Mouse (Mus musculus) adrenal gland, postnatal 10 days (tissue): ENCODE measurements around the gene Egflam. TPM values are rescaled to one million over a fixed set of nuclear protein-coding genes. Genes with fewer than 3 reads are reported as not detected.
A peak's percentile ranks its signal among the peaks of the same experiment; 100 is the strongest.

ENCODE experiments used
- DNase-seq: peaks from one replicate; pipeline ENCODE4 v3.0.0; 2021; ENCODE audit warnings: mixed read lengths
- total RNA-seq, 2 experiments: library from RNA; stranded (reverse); gene quantifications; 2 replicates each; pipeline ENCODE4 v1.2.3; 2021

The Egflam gene
- total RNA-seq, 2 experiments from 2014 or later = 7.2 to 7.5 TPM

- DNase-seq = no peak
Observed at GRCm38 (mm10) chr15:7295199-7295598, 103.0 kb downstream of the Egflam start.

GRCm38 (mm10) chr15:7292854-7293253, 105.3 kb downstream of the Egflam start:
- DNase-seq = no peak

- DNase-seq = no peak
Observed at GRCm38 (mm10) chr15:7290003-7290402, 108.2 kb downstream of the Egflam start.

GRCm38 (mm10) chr15:7289516-7289915, 108.7 kb downstream of the Egflam start:
- DNase-seq = peak; percentile 14

- no peak for DNase-seq
Observed at GRCm38 (mm10) chr15:7288841-7289424, 109.3 kb downstream of the Egflam start.

DNA sequence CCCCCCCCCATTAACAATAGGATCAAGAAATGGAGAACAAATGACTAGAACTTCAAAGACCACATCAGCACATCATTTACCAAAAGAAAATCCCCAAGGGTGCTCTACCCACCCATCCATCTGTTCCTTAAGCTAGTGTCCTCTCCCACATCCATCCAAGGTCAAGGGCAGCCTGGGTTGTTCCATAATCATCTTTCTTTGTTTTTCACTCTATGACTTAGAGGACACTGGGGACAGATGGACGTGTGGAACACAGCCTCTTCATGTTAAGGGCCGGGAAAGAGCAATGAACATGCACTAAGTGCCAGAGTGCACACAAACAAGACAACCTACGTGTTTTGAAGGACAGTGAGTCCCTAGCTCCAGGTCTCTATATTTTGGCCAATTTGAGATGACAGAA, 110.3 kb downstream of the Egflam start:
- DNase-seq = no peak

- DNase-seq = no peak
Observed at GRCm38 (mm10) chr15:7281579-7281978, 116.6 kb downstream of the Egflam start.

DNA sequence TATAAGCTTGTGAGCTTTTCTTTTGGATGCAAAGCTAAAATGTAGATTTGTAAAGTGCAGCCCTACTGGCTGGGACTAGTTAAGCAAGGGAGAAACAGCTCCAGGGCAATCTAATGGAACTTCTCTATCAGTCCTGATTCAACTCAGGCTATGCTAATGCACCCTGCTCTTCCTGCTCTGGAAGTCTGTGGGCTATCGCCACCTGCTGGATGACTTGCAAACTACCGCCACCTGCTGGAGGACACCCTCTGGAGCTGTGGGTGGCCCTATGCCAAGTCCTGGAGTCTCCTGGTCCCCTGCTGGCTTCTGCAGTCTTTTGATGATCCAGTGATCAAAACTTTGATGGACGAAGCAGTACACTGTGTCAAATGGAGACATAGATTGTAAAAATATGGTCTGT, 134.4 kb downstream of the Egflam start:
- peak; percentile 90 for DNase-seq

DNA sequence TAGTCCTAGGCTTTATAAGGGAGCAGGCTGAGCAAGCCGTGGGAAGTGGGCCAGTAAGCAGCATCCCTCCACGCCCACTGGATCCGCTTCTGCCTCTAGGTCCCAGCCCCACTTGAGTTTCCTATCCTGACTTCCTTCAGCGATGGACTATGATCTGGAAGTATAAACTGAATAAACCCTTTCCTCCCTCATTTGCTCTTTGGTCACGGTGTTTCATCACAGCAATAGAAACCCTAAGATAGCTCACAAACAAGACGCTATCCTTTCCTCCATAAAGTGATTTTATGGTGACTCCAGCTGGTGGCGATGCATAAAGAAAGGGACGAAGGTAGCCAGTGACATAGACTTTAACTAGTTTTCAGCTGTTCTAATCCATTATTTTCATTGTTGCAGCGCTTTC, 134.9 kb downstream of the Egflam start:
- DNase-seq = no peak

DNA sequence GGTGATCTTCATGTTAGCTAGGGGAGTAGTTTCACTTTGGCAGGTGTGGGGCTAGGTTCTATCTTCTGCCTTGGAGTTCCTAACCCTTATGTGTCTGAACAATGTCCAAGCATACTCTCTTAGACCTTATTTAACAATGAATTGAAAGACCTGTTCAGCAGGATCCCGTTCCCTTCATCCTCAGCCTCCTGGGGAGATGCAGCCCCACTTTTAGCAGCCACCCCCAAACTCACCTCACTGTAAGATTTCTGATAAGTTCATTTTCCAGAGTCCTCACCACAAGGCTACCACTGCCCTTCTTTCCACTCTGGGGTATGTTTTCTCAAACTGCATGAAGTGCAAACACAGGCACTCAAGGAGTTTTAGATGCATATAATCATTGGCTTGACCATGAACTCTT, 136.8 kb downstream of the Egflam start:
- no peak for DNase-seq

- DNase-seq = no peak
Observed at GRCm38 (mm10) chr15:7256577-7256976, 141.6 kb downstream of the Egflam start.

DNA sequence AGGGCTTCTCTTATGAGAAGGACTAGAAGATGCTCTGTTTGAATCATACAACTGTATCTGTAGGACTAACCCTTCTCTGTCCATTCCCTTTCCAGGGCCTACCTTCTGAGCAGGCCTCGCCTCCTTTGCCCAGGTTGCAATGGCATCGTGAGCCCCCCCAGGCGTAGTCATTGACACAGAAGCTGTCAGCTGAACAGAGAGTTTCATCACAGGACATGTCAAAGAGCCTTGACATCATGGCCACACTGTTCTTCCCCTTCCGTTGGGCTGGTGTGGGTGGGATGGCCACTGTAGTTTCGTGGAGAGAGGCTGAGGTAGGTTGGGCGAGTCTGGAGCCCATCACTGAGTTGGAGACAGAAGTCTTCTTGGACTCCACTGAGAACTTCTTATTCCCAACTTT, 144.9 kb downstream of the Egflam start:
- no peak for DNase-seq

- no peak for DNase-seq
Observed at GRCm38 (mm10) chr15:7252106-7252636, 146.0 kb downstream of the Egflam start.

GRCm38 (mm10) chr15:7251042-7251441, 147.2 kb downstream of the Egflam start:
- DNase-seq = no peak

- DNase-seq = peak; percentile 5
Observed at GRCm38 (mm10) chr15:7249216-7249615, 149.0 kb downstream of the Egflam start.

DNA sequence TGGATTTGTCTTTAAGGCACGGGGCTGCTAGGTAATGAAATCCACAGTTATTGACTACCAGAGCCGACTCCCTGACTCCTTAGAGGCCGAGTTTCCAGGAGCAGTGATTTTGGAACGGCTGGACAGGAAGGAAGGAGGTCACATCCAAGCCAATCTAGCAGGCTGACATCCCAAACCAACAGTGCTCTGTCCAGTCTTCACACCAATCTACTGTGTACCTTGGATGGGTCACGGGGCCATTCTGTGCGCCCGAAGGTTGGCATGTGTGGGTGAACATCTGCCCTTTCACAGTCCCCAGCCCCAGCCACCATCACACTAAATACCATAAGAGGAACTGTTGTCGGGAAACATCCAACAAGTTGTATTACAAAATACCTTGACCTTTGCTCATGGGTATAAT, 150.9 kb downstream of the Egflam start:
- DNase-seq = no peak

DNA sequence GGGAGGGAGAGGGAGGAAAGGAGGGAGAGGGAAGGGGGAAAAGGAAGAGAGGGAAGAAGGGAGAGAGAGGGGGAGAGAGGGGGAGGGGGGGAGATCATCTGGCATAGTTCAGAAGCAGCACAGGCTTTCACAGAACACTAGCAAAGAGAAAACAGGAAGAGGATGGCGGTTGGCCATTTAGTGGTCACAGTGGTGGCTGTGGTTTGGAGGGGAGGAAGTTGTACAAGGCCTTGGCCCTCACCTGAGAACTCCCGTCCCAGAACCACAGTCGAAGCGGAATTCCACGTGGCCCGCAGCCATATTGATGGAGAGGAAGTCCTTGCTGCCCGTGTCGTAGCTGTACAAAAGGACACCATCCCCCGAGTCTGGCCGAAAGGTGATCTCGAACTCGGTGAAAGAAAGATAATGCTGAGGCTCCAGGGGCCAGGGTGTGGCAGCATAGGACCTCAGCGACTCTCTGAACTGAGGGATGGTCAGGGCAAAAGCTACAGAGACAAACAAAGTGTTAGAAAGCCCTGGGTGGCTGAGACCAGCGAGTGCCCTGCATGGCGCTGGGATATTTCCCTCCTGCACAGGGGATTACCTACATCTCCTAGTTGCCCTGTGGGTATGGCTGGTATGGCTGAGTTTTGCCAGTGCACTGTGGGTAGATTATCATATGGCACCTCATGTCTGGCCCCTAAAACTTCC, 155.9 kb downstream of the Egflam start:
- no peak for DNase-seq

GRCm38 (mm10) chr15:7240950-7241349, 157.2 kb downstream of the Egflam start:
- DNase-seq = no peak

DNA sequence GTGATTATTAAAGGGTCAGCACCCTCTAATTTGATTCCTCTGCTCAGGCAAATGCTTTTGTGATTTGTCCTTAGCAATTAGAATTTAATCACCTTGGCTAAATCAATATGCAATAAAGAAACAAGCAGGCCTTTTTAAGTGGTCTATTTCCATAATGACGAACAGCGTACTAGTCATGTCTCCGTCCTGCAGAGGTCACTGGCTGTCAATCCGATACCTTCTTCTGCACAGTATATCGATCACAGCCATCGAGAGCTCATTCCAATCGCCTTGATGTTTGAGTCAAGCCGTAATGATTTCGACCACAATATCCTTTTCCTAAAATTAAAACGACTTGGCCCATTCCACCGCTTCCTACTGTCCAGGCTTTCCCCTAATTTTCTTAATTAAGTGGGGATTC, 158.3 kb downstream of the Egflam start:
- DNase-seq = no peak

- no peak for DNase-seq
Observed at GRCm38 (mm10) chr15:7233393-7234090, 164.7 kb downstream of the Egflam start.

- peak; percentile 88 for DNase-seq
Observed at GRCm38 (mm10) chr15:7226225-7226624, 172.0 kb downstream of the Egflam start.

- DNase-seq = no peak
Observed at GRCm38 (mm10) chr15:7224151-7224775, 173.9 kb downstream of the Egflam start.

GRCm38 (mm10) chr15:7222809-7223208, 175.4 kb downstream of the Egflam start:
- no peak for DNase-seq
